22 mouse cellular contexts compared by ENCODE assay signal in genomic region chr11:78643746-78644145, GRCm38 (mm10). TPM values are rescaled to one million over a fixed set of nuclear protein-coding genes. Genes with fewer than 3 reads are reported as not detected.
DNase-seq lines count a peak whose midpoint lies in the region; ATAC-seq and TF ChIP-seq lines count a peak whose summit lies in the region.
"Had no signal": no experiment of that assay in that cellular context is flagged by ENCODE, and none has a peak within 500 bp of the region (broad histone marks: within the 10 kb centered on the region; RNA-seq: fewer than 3 reads in every experiment).

No protein-coding gene starts in this region.

- H3K79me2 ChIP-seq in heart, adult 2 months (replicated peaks; ENCODE audit: control insufficient read depth, insufficient read depth, low read length), result peaks cover 2% of the 10 kb centered on the region

- no peak overlapping the region for H3K9ac ChIP-seq in heart, embryonic 16.5 days (ENCODE audit: low read length)
- no peak overlapping the region for H3K9ac ChIP-seq in heart, adult 2 months (ENCODE audit: low read depth, low read length)
- H3K9ac ChIP-seq: embryonic facial prominence, embryonic 12.5 days; forebrain, embryonic 15.5 days; hindbrain, embryonic 15.5 days had no signal

- peaks cover 9% of the 10 kb centered on the region for H3K4me1 ChIP-seq in heart, embryonic 10.5 days
- peaks cover 5% of the 10 kb centered on the region for H3K4me1 ChIP-seq in heart, embryonic 16.5 days (ENCODE audit: control insufficient read depth, insufficient read depth, low read length)
- H3K4me1 ChIP-seq in heart, adult 2 months (ENCODE audit: control insufficient read depth, insufficient read depth, low read length), result no peaks in the 10 kb centered on the region

- no peak for ATAC-seq in heart, embryonic 16.5 days (replicated peaks; ENCODE audit: extremely low read depth, insufficient read depth, low FRiP score)
- ATAC-seq: CD4-positive, CD25-positive, alpha-beta regulatory T cell, adult 4 months; forebrain, embryonic 15.5 days; intestine, embryonic 16.5 days had no signal

- H3K36me3 ChIP-seq in heart, embryonic 10.5 days, result no peaks in the 10 kb centered on the region
- no peaks in the 10 kb centered on the region for H3K36me3 ChIP-seq in heart, embryonic 16.5 days (ENCODE audit: control insufficient read depth, insufficient read depth)
- H3K36me3 ChIP-seq in heart, adult 2 months (ENCODE audit: control insufficient read depth, insufficient read depth, low read length), result no peaks in the 10 kb centered on the region
- H3K36me3 ChIP-seq: embryonic facial prominence, embryonic 12.5 days; forebrain, embryonic 15.5 days; hindbrain, embryonic 15.5 days had no signal

- intact Hi-C loops in heart, postnatal 25 days (cut with DNase I), result no loop called here
- intact Hi-C loops in heart, adult 2 months (cut with DNase I), result no loop called here

- H3K4me2 ChIP-seq in heart, embryonic 16.5 days (ENCODE audit: low read depth, low read length), result peak overlapping the region; percentile 12; the same call in 1 of the 2 replicates
- H3K4me2 ChIP-seq: embryonic facial prominence, embryonic 12.5 days; forebrain, embryonic 15.5 days; hindbrain, embryonic 15.5 days had no signal

- no peak overlapping the region for H3K4me3 ChIP-seq in heart, embryonic 10.5 days
- H3K4me3 ChIP-seq in heart, embryonic 16.5 days (ENCODE audit: low read length), result no peak overlapping the region
- H3K4me3 ChIP-seq in heart, adult 2 months, result no peak overlapping the region
- H3K4me3 ChIP-seq: embryonic facial prominence, embryonic 12.5 days; forebrain, embryonic 15.5 days; hindbrain, embryonic 15.5 days had no signal

- no peak for TF ChIP-seq CTCF in heart, adult 2 months (IDR thresholded peaks at IDR 0.05)

- no peaks in the 10 kb centered on the region for H3K27me3 ChIP-seq in heart, embryonic 10.5 days (ENCODE audit: insufficient read depth, poor library complexity, severe bottlenecking)
- no peaks in the 10 kb centered on the region for H3K27me3 ChIP-seq in heart, embryonic 16.5 days (ENCODE audit: control insufficient read depth, insufficient read depth, low read length)
- H3K27me3 ChIP-seq in heart, adult 2 months (ENCODE audit: control insufficient read depth, insufficient read depth, low read length), result no peaks in the 10 kb centered on the region
- H3K27me3 ChIP-seq: embryonic facial prominence, embryonic 12.5 days; forebrain, embryonic 15.5 days; hindbrain, embryonic 15.5 days had no signal

- TF ChIP-seq POLR2A in heart, adult 2 months (IDR thresholded peaks at IDR 0.05; ENCODE audit: insufficient read depth, low read depth, low read length), result no peak

- H3K9me3 ChIP-seq in heart, embryonic 10.5 days, result no peaks in the 10 kb centered on the region
- H3K9me3 ChIP-seq in heart, embryonic 16.5 days (replicated peaks; ENCODE audit: control insufficient read depth, low read length), result no peaks in the 10 kb centered on the region
- H3K9me3 ChIP-seq: embryonic facial prominence, embryonic 12.5 days; forebrain, embryonic 15.5 days; G1E; hindbrain, embryonic 15.5 days had no signal

- peak; percentile 37 to 82 for DNase-seq in adrenal gland, adult (ENCODE audit: inconsistent age in 2 of 2, low spot score in 1 of 2)
- no peak for DNase-seq in adrenal gland, postnatal 25 days
- no peak for DNase-seq in heart, embryonic 10.5 days (ENCODE audit: low spot score)
- DNase-seq in heart, postnatal 25 days (ENCODE audit: low spot score), result no peak
- no peak for DNase-seq in heart, adult 2 months
- DNase-seq in ovary, postnatal 36 days (ENCODE audit: low spot score), result peak; percentile 9
- no peak for DNase-seq in ovary, postnatal 10 days (ENCODE audit: low spot score)
- DNase-seq: B cell, adult 2 months; cerebellum, adult 11 months; cerebellum, adult 9-10 months; cerebellum, postnatal 25 days; gastrocnemius, postnatal 36 days; heart, adult 18-20 months; heart, postnatal 14 days; kidney, adult 8-10 months had no signal

- H3K27ac ChIP-seq in heart, embryonic 10.5 days, result peak overlapping the region; percentile 77
- peak overlapping the region; percentile 35; the same call in 1 of the 2 replicates for H3K27ac ChIP-seq in heart, embryonic 16.5 days (ENCODE audit: low read length)
- no peak overlapping the region for H3K27ac ChIP-seq in heart, adult 2 months
- H3K27ac ChIP-seq: embryonic facial prominence, embryonic 12.5 days; forebrain, embryonic 15.5 days; hindbrain, embryonic 15.5 days had no signal

- 60% methylated on average over 7 of the region's 7 CpGs for WGBS in heart, embryonic 10.5 days
- 55% methylated on average over 7 of the region's 7 CpGs for WGBS in heart, embryonic 16.5 days
- WGBS in heart, adult 2 months, result 79% methylated on average over 7 of the region's 7 CpGs

- no peak for TF ChIP-seq EP300 in heart, adult 2 months (IDR thresholded peaks at IDR 0.05; ENCODE audit: insufficient read depth, low read depth, low read length)

RNA-seq across cellular contexts. Expression of gene Nlk, which starts 53.4 kb away (rescaled TPM):
- 66.5 and 93.9 TPM in 2 replicates for total RNA-seq in adrenal gland, postnatal 25 days (2021)
- polyA plus RNA-seq in heart, embryonic 10.5 days (2016; fragmentation: Nextera tagmentation; extraction: Ambion mirVana), result 10.6 and 13.4 TPM in 2 replicates
- total RNA-seq in heart, postnatal 25 days (2021), result 10 to 100 TPM; 12.4 to 13.3 TPM
- 10.8 and 13.2 TPM in 2 replicates for polyA plus RNA-seq in heart, embryonic 16.5 days (2015; fragmentation: Nextera tagmentation; extraction: Ambion mirVana)
- 10 to 100 TPM; 13.0 to 14.9 TPM for total RNA-seq in heart, adult 2 months (2021)
- polyA plus RNA-seq in heart, adult 2 months (2012; rRNA removed), result 10.7 and 15.1 TPM in 2 replicates

Comparison
In these comparisons a context has a peak if more than half of its experiments do, and no peak if none do; other contexts are left out.
1. DNase-seq: peak in adrenal gland, adult (2 of 2) and ovary, postnatal 36 days (single experiment); none in adrenal gland, postnatal 25 days (single experiment), heart, embryonic 10.5 days (single experiment), heart, postnatal 25 days (single experiment), heart, adult 2 months (0 of 2) and ovary, postnatal 10 days (single experiment).